Mouse (Mus musculus): ENCODE measurements at regions not wholly inside any gene's neighbourhood (a gene's known extent, or its start where the extent isn't known, plus 50 kb on each side); places are given as distances from the start of the nearest gene placed in this dataset.
A peak's percentile ranks its signal among the peaks of the same experiment; 100 is the strongest.

- DNase-seq = no peak
- H3K27ac ChIP-seq (ENCODE audit: insufficient read depth, low read length) = no peak overlapping the region
- no peak for TF ChIP-seq POLR2A (IDR thresholded peaks at IDR 0.05; ENCODE audit: borderline replicate concordance, insufficient read depth, low read length)
- no peak for TF ChIP-seq CTCF (IDR thresholded peaks at IDR 0.05; ENCODE audit: borderline replicate concordance, insufficient read depth, low read depth, low read length)
- H3K4me1 ChIP-seq (ENCODE audit: control insufficient read depth, insufficient read depth, low read length) = no peaks in the 10 kb centered on the region
- H3K4me3 ChIP-seq (replicated peaks; ENCODE audit: insufficient read depth, low read depth, low read length) = no peak overlapping the region
- no peaks in the 10 kb centered on the region for H3K27me3 ChIP-seq (ENCODE audit: control insufficient read depth, insufficient read depth, low read length)
- 89% methylated on average over 3 of the region's 3 CpGs for WGBS
Observed at GRCm38 (mm10) chr1:194107271-194107938, 510.6 kb upstream of the Plxna2 start.

- H3K27me3 ChIP-seq (ENCODE audit: control insufficient read depth, insufficient read depth, low read length) = no peaks in the 10 kb centered on the region; the same call in 1 of the 2 replicates
- no peak overlapping the region for H3K4me3 ChIP-seq (replicated peaks; ENCODE audit: insufficient read depth, low read depth, low read length)
- no peak overlapping the region for H3K27ac ChIP-seq (ENCODE audit: insufficient read depth, low read length)
- TF ChIP-seq POLR2A (IDR thresholded peaks at IDR 0.05; ENCODE audit: borderline replicate concordance, insufficient read depth, low read length) = no peak
- no peak for TF ChIP-seq CTCF (IDR thresholded peaks at IDR 0.05; ENCODE audit: borderline replicate concordance, insufficient read depth, low read depth, low read length)
- DNase-seq = no peak
- WGBS = 95% methylated on average over 2 of the region's 2 CpGs
- no peaks in the 10 kb centered on the region for H3K4me1 ChIP-seq (ENCODE audit: control insufficient read depth, insufficient read depth, low read length)
Observed at GRCm38 (mm10) chr1:194089918-194090548, 528.0 kb upstream of the Plxna2 start.

GRCm38 (mm10) chr1:194058512-194058911 lies 559.5 kb upstream of the Plxna2 start:
- Histone ChIP-seq H3K27me3 (ENCODE audit: control insufficient read depth, insufficient read depth, low read length) (no peaks in the 10 kb centered on the region), H3K27ac (ENCODE audit: insufficient read depth, low read length) (no peak overlapping the region), H3K4me1 (ENCODE audit: control insufficient read depth, insufficient read depth, low read length) (no peaks in the 10 kb centered on the region), H3K4me3 (replicated peaks; ENCODE audit: insufficient read depth, low read depth, low read length) (no peak overlapping the region)
- no peak for TF ChIP-seq POLR2A (IDR thresholded peaks at IDR 0.05; ENCODE audit: borderline replicate concordance, insufficient read depth, low read length)
- TF ChIP-seq CTCF (IDR thresholded peaks at IDR 0.05; ENCODE audit: borderline replicate concordance, insufficient read depth, low read depth, low read length) = no peak
- 91% methylated on average over 5 of the region's 5 CpGs for WGBS
- DNase-seq = no peak

GRCm38 (mm10) chr1:194056544-194056943 lies 561.5 kb upstream of the Plxna2 start:
- no peak for TF ChIP-seq POLR2A (IDR thresholded peaks at IDR 0.05; ENCODE audit: borderline replicate concordance, insufficient read depth, low read length)
- no peak for TF ChIP-seq CTCF (IDR thresholded peaks at IDR 0.05; ENCODE audit: borderline replicate concordance, insufficient read depth, low read depth, low read length)
- H3K27ac ChIP-seq (ENCODE audit: insufficient read depth, low read length) = no peak overlapping the region
- 22% methylated on average over 1 of the region's 1 CpGs for WGBS
- H3K4me1 ChIP-seq (ENCODE audit: control insufficient read depth, insufficient read depth, low read length) = no peaks in the 10 kb centered on the region
- H3K27me3 ChIP-seq (ENCODE audit: control insufficient read depth, insufficient read depth, low read length) = no peaks in the 10 kb centered on the region
- H3K4me3 ChIP-seq (replicated peaks; ENCODE audit: insufficient read depth, low read depth, low read length) = no peak overlapping the region
- DNase-seq = no peak

- no peak overlapping the region for H3K27ac ChIP-seq (ENCODE audit: insufficient read depth, low read length)
- H3K4me1 ChIP-seq (ENCODE audit: control insufficient read depth, insufficient read depth, low read length) = no peaks in the 10 kb centered on the region
- H3K27me3 ChIP-seq (ENCODE audit: control insufficient read depth, insufficient read depth, low read length) = no peaks in the 10 kb centered on the region
- WGBS = 74% methylated on average over 4 of the region's 4 CpGs
- no peak overlapping the region for H3K4me3 ChIP-seq (replicated peaks; ENCODE audit: insufficient read depth, low read depth, low read length)
- TF ChIP-seq CTCF (IDR thresholded peaks at IDR 0.05; ENCODE audit: borderline replicate concordance, insufficient read depth, low read depth, low read length) (no peak), POLR2A (IDR thresholded peaks at IDR 0.05; ENCODE audit: borderline replicate concordance, insufficient read depth, low read length) (no peak)
- no peak for DNase-seq
Observed at GRCm38 (mm10) chr1:194049746-194050351, 568.2 kb upstream of the Plxna2 start.

- 56% methylated on average over 8 of the region's 8 CpGs for WGBS
- H3K4me3 ChIP-seq (replicated peaks; ENCODE audit: insufficient read depth, low read depth, low read length) = no peak overlapping the region
- 0 out of 2 replicates have a peak, but pooled peaks cover 4% of the 10 kb centered on the region for H3K4me1 ChIP-seq (ENCODE audit: control insufficient read depth, insufficient read depth, low read length)
- no peak overlapping the region for H3K27ac ChIP-seq (ENCODE audit: insufficient read depth, low read length)
- DNase-seq = peak in 1 of 2 experiments; percentile 29
- TF ChIP-seq CTCF (IDR thresholded peaks at IDR 0.05; ENCODE audit: borderline replicate concordance, insufficient read depth, low read depth, low read length) (no peak), POLR2A (IDR thresholded peaks at IDR 0.05; ENCODE audit: borderline replicate concordance, insufficient read depth, low read length) (no peak)
- no peaks in the 10 kb centered on the region for H3K27me3 ChIP-seq (ENCODE audit: control insufficient read depth, insufficient read depth, low read length)
Observed at GRCm38 (mm10) chr1:194041393-194042352, 576.3 kb upstream of the Plxna2 start.

- TF ChIP-seq POLR2A (IDR thresholded peaks at IDR 0.05; ENCODE audit: borderline replicate concordance, insufficient read depth, low read length) = no peak
- TF ChIP-seq CTCF (IDR thresholded peaks at IDR 0.05; ENCODE audit: borderline replicate concordance, insufficient read depth, low read depth, low read length) = no peak
- Histone ChIP-seq H3K4me3 (replicated peaks; ENCODE audit: insufficient read depth, low read depth, low read length) (no peak overlapping the region), H3K27ac (ENCODE audit: insufficient read depth, low read length) (no peak overlapping the region), H3K4me1 (ENCODE audit: control insufficient read depth, insufficient read depth, low read length) (0 out of 2 replicates have a peak, but pooled peaks cover 4% of the 10 kb centered on the region), H3K27me3 (ENCODE audit: control insufficient read depth, insufficient read depth, low read length) (no peaks in the 10 kb centered on the region)
- no peak for DNase-seq
Observed at GRCm38 (mm10) chr1:194038711-194039110, 579.3 kb upstream of the Plxna2 start.
